Mouse (Mus musculus) brain, embryonic 18.5 days (tissue): ENCODE data around the gene Defb22.

Experiments used
- DNase-seq: peaks from one replicate; pipeline ENCODE4 v3.0.0-alpha.2; 2012; ENCODE audit warnings: low read depth, low spot score

Gene Defb22

DNA sequence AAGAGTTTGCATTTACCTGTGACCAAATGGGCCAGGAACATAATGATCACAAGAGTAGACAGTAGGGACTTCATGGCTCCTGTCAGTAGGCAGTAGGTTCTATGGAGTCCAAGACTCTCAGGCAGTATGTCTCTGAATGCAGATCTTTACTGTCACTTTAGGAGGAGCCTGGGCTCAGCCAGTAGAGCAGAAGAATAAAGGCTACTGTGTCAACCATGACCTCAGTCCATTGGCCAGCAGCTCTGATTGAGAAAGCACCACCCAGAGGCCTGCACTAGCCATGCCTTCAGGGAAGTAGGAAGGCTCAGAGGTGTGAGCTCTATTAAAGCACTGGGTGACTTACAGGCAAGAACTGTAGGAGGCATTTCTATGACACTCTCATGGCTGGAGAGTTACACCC, at the start of gene Defb22:
TSS of gene Defb22 (minus strand) at position 101 of the 400 bp plus-strand sequence.
- DNase-seq, result no peak

DNA sequence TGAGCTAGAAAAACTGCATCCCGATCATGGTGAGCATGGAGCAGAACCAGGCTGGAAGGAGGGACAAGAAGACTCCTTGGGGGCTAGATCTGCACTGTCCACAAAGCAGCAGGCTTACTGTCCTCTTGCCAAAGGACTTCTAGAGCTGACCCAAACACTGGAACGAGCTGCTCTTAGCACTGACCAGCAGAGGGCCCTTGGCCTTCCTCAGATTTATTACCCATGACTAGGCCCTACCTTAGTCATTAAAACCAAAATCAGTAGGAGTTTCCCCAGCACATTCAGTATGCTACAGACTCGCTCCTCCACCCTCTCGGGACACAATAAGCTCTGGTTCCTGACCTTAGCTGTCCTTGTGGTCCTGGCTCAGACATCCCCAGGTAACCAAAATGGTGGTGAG, 28.0 kb upstream of the Defb22 start, which contains the start of gene Defb28:
TSS of gene Defb28 (plus strand) at position 275 of the 400 bp plus-strand sequence.
- no peak for DNase-seq

DNA sequence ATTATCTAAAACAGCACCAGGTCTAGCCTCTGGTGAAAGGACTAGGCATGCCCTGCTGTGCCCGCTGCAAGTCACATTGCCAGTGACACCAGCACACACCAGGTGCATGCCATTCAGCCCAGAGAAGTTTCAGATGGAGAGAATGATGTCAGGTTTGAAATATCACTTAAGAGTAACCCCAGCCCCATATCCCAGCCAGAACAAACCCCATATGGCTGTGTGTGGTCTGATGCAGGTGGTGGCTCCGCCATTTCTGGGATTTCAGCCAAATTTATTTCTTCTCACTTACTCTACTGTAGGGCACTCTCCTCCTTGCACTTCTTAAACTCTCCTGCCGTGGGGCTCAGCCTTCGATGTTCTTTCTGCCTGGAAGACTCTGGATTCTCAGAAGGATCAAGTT, 26.1 kb upstream of the Defb22 start:
- DNase-seq, result no peak

DNA sequence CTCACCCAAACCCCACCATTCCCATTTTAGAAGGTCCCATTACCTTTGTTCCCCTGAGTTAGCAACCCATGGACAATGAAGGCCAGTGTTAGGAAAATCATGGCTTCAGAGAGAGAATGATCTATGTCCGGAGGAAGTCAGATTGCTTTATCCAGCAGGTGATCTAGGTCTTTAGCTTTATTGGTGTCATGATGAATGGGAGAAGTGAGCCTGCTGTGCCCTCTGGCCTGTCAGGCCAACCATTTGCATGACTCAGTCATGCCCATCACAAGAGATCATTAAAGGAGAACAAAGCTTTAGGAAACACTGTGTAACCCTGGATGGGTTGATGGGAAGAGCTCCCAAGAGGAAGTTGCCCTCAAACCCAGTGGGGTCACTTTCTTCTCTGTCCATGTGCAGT, 21.7 kb upstream of the Defb22 start, which contains the start of gene Defb26:
TSS of gene Defb26 (minus strand) at position 101 of the 400 bp plus-strand sequence.
- no peak for DNase-seq

DNA sequence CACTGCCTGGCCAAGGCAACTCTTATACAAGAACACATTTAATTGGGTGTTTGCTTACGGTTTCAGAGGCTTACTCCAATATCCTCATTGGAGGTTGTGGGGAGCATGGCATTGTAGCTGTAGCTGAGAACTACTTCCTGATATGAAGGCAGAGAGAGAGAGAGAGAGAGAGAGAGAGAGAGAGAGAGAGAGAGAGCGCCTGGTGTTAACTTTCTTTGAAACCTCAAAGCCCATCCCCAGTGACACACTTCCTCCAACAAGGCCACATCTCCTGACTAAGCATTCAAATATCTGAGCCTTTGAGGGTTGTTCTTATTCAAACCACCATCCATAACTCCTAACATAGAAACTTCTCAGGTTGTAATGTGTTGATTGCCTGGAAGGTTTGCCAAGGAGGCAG, 14.0 kb upstream of the Defb22 start:
- no peak for DNase-seq

DNA sequence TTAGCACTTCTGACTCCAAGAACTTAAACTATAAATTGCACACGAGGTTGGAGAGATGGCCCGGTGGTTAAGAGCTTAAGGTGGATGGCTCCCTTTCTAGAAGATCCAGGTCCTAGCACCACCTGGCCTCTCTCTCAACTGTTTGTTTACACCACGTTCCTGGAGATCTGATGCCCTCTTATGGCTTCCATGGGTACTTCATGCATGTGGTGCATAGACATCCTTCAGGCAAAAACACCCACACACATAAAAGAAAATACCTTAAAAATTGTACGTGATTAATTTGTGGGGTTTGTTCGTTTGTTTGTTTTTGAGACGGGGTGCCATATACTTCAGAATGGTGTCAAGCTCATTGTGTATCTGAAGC, 10.9 kb upstream of the Defb22 start:
- no peak for DNase-seq

DNA sequence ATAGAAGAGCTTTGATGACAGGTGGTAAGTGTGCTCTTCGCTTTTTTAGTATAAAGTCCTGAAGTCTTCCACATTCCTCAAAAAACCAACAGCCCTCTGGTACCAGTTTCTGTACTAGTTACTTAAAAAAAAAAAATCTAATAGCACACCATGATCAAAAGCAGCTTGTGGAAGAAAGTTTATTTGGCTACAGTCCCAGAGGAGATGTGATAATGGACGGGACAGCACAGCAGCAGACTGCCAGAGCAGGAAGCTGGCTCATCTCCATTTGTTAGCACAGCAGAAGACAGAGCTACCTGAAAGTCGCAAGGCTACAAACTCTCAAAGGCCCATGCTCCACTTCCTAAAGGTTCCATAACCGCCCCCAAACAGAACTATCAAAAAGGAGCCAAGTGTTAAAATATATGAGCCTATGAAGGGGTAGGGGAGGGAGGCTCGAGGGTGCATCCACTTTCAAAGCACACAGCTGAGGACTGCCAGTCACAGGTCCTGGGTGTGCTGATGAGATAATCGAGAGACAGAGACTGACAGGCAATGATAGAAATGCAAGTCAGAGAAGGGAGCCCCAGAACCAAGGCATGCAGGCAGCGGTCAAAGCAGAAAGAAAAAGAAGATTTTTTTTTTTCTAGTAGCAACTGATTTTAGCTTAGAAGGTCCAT, 10.4 kb upstream of the Defb22 start:
- no peak for DNase-seq

DNA sequence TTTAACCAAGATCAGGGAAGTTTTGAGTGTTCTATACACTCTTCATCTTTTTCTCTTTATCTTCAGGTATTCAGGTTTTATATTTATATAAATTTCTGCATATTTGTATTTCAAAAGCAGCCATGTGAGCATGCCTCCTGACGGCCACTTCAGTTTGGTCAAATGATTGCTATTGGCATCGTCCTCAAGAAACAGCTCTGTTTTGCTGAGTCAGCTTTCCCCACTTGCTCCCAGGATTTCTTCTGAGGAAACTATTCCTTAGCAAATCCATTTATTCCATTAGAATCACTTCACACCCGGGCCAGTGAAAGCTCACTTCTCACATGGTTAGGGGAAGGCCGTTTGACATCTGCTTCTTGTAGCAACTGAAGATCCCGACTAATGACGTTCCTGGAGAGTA, 8.1 kb upstream of the Defb22 start:
- DNase-seq, result no peak

DNA sequence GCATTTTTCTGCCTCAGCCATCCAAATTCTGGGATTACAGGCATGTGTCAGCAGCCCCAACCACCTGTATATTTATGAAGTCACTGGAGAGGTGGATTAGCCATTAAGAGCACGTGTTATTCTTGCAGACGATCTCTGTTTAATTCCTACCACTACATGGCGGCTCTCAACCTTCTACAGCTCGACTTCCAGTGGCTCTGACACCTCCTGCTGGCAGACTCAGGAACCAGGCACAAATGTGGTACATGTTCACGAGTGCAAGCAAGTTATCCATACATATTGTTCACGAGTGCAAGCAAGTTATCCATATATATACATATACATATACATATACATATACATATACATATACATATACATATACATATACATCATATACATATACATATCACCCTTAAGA, 3.2 kb upstream of the Defb22 start:
- DNase-seq, result no peak

DNA sequence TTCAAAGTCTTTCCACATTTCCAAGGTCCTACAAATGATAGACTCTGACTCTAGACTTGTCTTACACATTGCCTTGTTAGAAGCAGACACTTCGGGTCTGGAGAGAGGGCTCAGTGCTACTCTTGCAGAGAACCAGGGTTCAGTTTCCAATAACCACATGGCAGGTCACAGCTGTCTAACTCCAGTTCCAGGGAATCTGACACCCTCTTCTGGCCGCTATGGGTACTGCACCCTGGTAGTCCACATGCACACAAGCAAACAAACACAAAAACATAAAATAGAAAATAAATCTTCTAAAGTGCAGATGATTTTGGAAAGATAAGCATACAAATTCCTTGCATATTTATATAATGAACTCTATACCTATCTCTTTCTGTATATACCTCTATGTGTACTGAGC, 2.9 kb downstream of the Defb22 start:
- DNase-seq, result no peak

DNA sequence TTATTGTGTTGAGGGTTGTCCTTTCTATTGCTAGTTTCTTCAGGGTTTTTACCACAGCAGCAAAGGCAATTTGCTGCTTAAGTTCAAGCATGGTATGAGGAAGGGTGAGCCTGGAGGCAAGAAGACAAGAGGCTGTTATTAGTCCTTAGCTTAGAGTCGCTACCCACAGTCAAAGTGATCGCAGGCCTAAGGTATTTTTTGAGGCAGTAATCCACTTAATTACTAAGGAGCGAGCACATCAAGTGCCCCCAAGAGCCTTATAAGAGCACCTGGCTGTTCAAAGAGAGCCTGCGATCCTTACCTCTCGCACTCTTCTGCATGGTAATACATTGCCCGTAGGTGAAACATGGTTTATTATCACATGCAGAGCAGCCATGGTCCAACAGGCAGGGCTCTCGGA, 8.2 kb downstream of the Defb22 start:
- DNase-seq, result no peak

DNA sequence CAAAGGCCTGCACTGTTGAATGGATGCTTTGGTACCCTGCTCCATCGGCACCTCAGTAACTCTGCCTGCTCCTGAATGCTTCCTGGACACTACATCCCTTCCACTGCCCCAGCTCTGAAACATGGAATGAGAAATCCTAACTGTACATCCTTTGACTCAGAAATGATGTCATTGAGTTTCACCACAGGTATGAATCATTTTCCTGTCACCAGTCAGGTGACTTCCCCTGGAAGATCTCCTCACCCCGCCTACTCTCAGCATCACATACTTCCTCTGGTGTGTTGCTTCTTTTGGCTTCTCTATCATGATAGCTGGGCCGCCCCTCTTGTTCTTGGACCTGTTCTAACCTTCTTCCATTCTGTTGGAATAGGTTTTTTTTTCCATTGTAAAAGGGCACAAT, 9.1 kb downstream of the Defb22 start:
- DNase-seq, result no peak

DNA sequence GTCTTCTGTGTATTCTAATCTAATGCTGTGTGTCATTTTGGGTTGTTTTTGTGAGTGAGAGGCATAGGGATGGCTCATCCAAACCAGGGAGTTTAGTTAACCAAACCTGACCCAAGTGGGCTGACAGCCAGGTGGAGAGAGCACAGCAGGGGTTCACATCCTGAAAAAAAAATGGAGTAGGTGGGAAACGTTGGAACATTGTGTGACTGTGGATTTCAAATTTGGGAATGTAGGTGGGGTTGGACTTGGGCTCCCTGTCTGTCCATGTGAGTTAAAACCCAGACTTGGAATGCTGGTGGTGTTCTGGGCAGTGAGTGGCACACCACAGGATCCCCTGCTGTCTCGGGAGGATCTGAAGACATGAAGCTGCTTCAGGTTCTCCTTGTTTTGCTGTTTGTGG, 13.2 kb downstream of the Defb22 start, which contains the start of gene Defb20:
TSS of gene Defb20 (plus strand) at position 301 of the 400 bp plus-strand sequence.
- DNase-seq, result no peak

DNA sequence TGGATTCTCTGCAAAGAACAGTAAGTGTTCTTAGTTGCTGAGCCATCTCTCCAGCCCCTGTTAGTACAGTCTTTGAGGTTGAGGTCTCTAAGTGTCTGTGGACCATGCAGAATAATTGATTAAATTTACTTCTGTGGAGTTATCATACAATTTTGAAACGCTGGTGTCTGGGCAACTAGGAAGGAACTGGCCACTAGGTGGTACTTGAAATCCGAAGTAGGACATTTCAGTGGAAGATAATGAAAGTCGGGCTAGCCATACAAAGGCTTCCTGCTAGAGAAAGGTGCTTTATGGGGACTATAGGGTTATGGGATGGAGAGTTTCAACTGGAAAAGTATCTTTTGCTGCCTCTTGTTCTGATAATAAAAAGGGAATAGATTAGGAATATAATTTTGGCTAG, 17.5 kb downstream of the Defb22 start:
- no peak for DNase-seq

DNA sequence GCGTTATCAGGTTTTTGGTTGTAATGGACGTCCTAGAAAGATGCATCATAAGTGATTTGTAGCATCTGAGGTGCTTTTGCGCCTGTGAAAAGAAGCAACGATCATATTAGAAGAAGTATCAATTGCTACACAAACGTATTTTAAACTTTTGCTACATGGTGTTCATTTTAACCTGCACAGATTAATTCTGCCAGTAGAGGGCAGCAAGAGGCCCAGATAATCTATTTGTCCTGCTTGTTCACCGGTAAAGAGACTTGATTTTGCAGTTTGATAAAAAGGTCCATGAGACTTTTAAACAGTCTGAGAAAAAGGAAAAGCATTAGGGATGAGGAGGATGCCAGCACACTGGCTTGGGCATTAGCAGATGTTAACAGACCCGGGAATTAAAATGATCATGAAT, 19.0 kb downstream of the Defb22 start:
- DNase-seq, result peak; percentile 14

DNA sequence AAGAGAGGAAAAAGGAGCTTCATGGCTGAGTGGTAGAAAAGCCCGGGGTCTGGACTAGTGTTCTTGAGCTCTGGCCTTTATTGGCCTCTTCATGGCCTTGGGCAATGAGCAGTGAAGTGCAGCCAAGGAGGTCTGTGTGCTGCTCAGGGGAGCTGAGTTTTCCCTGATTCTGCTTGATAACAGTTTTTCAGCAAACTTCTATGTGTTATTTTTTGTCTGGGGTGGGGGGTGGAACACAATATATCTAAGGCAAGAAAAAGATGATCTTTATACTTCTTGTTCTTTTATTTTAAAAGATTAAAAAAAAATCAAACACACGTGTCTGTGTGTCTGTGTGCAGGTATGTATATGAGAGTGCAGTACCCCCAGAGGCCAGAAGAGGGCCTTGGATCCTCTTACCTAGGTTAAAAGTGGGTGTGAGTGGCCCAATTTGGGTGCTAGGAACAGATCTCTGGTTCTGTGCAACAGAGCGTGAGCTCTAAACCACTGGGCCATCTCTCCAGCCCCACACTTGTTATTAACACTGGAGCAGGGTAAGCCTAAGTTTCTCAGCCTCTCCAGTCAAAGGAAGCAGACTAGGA, 25.3 kb downstream of the Defb22 start, which contains the start of gene Defb23:
TSS of gene Defb23 (minus strand) at position 51 of the 581 bp plus-strand sequence.
- DNase-seq, result no peak

DNA sequence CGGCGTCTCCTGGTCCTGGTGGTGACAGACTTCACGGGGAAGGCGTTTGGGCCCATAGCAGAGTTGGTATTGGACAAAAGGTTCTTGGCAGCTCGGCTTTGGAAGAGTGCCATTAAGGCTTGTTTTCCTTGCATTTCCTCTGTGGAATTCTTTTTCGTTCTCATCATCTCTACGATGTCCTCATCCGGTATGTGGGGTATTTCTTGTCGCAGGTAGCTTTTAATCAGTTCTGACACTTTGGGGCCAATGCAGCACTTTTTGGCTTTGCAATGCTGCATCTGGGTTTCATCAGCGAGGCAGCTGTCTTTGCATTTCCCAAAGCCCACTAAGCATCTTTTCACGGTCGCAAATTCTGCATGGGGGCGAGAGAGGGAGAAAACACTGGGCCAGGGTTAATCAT, 30.7 kb downstream of the Defb22 start:
- DNase-seq, result no peak

DNA sequence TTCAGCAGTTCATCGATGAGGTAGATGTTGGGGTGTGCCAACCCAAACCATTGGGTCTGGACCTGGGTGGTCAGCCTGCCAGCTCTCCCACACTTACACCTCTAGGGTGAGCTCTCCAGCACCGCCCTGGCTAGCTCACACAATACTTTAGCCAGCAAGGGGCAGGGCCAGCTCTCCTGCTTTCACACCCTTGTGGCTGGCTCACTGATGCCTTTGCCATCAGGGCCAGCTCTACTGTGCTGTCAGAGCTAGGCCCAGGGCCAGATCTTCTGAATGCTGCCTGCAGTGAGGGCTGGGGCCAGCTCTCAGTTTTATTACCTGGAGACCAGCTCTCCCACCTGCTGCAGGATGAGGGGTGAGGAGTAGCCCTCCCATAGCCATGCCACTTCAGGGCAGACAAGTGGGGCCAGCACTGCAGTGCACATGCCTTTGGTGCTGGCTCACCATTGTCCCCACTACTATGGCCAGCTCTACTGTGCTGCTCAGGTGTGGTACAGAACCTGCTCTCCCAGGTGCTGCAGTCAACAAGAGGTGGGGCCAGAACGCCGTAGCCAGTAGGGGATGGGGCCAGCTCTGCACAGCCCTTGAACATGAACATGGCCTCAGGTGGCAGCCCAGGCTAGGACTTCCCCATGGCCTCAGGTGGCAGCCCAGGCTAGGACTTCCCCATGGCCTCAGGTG, 37.7 kb downstream of the Defb22 start:
- DNase-seq, result no peak

DNA sequence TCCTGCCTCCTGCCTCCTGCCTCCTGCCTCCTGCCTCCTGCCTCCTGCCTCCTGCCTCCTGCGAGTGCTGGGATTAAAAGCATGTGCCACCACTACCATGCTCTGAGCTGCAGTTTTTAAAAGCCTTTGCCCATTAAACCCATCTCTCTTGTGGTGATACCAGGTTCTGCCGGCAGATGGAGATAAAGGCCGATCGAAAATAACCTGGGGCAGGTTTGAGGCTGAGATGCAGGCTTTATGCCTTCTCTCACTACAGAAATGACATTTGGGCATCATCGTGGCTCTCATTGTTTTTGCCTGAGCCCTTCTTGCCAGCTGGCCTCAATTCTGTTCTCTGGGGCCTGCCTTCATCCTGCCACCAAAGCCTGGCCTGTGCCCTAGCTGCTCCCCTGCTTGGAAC, 39.7 kb downstream of the Defb22 start:
- no peak for DNase-seq

DNA sequence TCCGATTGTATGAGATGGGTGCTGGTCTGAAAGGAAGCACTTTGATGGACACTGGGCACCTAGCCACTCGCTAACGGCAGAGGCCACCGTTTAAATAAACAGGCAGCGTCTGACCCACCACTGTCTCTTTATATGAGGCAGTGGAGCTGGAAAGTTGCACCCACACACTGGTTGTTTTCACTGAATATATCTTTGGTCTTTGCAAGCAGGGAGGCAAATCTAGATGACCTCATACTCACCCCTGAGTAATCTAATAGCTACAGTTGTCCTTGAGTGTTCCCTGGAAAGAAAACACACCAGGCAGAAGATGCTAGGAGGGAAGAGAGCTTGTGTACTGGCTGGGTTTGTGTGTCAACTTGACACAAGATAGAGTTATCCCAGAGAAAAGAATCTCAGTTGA, 42.5 kb downstream of the Defb22 start:
- DNase-seq, result no peak

DNA sequence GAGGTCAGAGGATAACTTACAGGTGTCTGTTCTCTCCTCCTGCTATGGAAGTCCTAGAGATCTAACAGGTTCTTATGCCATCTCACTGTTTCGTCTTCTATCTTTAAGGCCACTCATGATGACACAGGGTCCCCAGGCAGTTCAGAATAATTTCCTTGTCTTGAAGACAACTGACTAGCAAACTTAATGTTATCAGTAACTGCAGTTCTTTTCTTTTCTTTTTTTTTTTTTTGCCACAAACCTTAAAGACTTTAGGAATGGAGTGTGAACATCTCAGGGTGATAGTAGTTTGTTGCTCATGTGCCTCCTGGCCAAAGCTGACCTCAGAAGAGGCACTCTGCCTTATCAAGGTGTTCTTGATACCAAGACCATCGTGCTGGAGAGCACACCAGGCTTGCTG, 43.3 kb downstream of the Defb22 start:
- DNase-seq, result no peak

DNA sequence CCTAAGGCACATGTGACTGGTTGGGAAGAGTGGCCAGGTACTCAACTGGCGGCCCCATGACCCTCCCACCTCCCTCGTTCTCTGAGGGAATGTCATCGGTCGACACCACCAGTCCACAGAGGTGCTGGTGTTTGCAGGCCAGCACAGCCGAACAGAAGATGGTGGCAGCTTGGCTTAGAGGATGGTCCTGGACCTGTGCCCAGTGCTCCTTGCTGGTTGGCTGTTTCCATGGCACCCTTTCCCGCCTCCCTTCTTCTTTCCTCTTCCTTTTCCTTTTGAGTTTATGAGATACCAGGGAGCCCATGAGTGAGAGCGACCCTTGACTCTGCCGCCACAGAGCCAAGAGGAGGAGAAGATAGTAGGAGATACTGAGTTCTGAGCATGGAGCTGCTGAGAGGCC, 46.7 kb downstream of the Defb22 start:
- no peak for DNase-seq

DNA sequence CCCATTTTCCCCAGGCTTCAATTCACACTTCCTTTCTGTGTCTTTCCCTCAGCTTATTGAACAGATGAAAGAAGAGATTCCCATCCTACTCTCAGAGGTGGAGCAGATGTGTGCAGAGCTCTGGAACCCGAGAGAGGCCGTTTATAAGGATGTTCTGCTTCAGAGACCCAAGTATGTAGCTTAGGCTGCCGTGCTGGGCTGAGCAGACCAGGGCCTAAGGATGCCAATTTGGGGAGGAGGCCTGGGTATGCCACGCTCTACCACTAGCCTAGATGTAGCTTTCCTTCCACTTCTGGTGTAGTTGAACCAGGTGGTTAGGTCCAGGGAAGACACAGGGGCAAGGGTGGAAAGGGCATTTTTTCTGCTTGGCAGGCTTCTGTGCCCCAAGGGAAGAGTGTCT, 47.6 kb downstream of the Defb22 start:
- no peak for DNase-seq
